Mouse (Mus musculus): ENCODE data around the gene Odf3l1.
"Not testable (repeated sequence)": the region's sequence is repeated elsewhere in the genome, so short reads cannot be mapped to it uniquely, and the experiment has no call there.

The Odf3l1 gene

GRCm38 (mm10) chr9:56864216-56864729 lies at the start of gene Odf3l1:
Gene Odf3l1 (minus strand): TSS chr9:56864679.
- in situ Hi-C loops (cut with MboI, MseI), result no loop called here

- in situ Hi-C loops (cut with MboI, MseI), result no loop called here
Measured at GRCm38 (mm10) chr9:56913991-56914390, 49.5 kb upstream of the Odf3l1 start.

DNA sequence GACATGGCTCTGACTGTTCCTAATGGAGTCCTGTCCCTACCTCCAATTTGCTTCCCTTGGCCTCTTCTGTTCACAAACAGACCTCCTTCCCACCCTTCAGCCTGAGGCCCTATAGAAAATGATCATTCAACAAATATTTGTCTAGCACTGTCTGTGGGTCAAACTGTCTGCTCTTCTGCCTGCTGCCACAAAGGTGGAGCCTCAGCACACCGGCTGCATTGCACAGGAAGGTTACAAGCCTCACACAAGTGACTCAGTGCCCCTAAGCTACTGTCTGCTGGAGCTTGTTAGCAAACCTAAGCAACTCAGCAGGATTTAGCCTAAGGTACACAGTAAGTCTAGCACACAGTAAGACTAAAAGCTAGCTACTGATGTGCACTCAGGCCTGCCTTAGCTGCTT lies 46.5 kb upstream of the Odf3l1 start:
- in situ Hi-C loops (cut with MboI, MseI), result no loop called here

GRCm38 (mm10) chr9:56909991-56910390 lies 45.5 kb upstream of the Odf3l1 start:
- in situ Hi-C loops (cut with MboI, MseI), result not testable (repeated sequence)

GRCm38 (mm10) chr9:56907549-56907948 lies 43.1 kb upstream of the Odf3l1 start:
- in situ Hi-C loops (cut with MboI, MseI), result no loop called here

DNA sequence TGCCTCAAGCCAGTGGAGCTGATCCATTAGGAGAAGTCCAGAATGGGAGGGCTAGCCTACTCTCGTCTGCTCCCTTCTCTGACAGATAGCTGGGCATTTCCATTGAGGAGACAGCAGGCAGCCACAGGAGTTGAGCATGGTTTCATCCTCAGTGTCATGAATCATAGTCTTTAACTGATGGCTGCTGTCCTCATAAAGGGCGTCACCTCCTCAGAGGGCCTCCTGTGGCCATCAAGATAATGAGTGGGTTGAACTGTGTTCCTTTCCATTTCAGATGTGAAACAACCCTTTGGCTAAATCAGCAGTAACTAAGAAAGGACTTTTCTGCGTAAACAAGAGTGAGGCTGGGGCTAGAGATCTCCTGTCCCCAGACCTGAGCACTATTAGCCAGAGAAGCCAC lies 39.2 kb upstream of the Odf3l1 start:
- in situ Hi-C loops (cut with MboI, MseI), result no loop called here

DNA sequence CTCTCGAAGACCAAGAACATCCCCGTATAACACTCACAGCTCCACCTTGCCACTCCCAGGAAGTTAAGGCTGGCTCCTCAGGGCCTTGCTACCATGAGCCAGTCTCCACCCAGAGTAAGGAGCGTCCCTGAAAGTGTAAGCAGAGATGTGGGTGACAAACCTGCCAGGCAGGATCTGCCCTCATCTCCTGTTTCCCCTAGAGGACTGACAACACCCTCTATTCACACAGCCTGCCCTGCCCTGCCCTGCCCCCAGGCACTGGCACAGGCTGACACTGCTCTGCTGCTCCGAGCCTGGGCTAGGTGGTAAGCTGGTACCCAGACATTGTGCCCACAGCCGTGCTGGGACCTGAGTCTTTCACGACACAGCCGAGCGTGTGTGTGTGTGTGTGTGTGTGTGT lies 36.7 kb upstream of the Odf3l1 start:
- in situ Hi-C loops (cut with MboI, MseI), result no loop called here

DNA sequence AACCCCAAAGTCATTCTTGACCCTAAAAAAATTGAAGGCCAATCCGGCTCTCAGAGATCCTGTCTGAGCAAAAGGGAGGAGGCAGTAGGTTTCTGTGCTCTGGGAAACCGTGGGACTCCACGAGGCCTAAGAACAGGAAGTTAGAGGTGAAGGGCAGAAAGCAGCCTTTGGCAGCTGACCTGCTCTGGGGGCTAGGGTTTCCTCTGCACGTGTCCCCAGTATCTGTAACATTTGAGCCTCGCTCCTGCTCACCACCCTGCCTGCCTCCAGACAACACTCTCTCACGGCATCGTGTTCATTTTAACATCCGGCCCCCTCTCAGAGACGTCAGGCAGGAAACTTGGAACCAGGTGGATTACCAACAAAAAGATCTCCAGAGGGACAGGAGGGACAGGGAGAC lies 36.1 kb upstream of the Odf3l1 start:
- in situ Hi-C loops (cut with MboI, MseI), result no loop called here

DNA sequence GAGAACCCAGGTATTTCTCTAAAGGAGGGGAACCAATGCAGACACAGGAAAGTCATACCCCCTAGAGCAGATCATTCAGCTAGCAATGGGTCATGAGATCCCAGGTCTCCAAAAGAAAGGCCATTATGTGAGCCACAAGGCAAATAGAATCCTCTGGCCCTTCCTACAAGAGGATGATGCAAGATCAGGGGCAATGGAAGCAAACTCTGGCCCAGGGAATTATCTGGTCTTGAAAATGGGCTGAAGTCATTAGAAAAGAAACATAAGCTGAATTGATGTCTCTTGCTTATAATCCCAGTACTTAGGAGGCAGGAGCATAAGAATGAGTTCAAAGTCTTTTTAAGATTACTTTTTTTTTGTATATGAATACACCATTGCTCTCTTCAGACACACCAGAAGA lies 35.6 kb upstream of the Odf3l1 start:
- in situ Hi-C loops (cut with MboI, MseI), result no loop called here

- in situ Hi-C loops (cut with MboI, MseI), result no loop called here
Measured at GRCm38 (mm10) chr9:56899409-56899808, 34.9 kb upstream of the Odf3l1 start.

DNA sequence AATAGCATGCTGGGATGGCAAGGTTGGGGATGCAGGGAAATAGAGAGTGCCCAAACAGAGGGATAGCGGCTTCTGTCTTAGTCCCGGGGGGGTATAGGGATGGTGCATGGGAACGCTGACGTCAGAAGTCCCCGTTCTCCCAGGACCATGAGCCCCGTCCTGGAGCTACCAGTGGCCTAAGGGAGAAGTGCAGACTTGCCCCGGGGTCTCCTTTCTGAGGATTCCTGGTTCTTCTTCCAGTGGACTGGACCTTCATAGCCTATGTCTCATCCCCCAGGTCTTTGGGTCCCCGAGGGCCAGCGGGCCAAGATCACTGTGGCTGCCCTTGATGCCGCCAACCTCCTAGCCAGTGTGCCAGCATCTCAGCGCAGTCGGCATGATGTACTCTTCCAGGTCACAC lies 32.3 kb upstream of the Odf3l1 start:
- in situ Hi-C loops (cut with MboI, MseI), result no loop called here

- in situ Hi-C loops (cut with MboI, MseI), result no loop called here
Measured at GRCm38 (mm10) chr9:56894006-56894405, 29.5 kb upstream of the Odf3l1 start.

GRCm38 (mm10) chr9:56893313-56893712 lies 28.8 kb upstream of the Odf3l1 start:
- in situ Hi-C loops (cut with MboI, MseI), result no loop called here

- in situ Hi-C loops (cut with MboI, MseI), result no loop called here
Measured at GRCm38 (mm10) chr9:56892111-56892510, 27.6 kb upstream of the Odf3l1 start.

- in situ Hi-C loops (cut with MboI, MseI), result no loop called here
Measured at GRCm38 (mm10) chr9:56891517-56892011, 27.1 kb upstream of the Odf3l1 start.

- in situ Hi-C loops (cut with MboI, MseI), result no loop called here
Measured at GRCm38 (mm10) chr9:56890522-56891250, 26.2 kb upstream of the Odf3l1 start.

- in situ Hi-C loops (cut with MboI, MseI), result no loop called here
Measured at GRCm38 (mm10) chr9:56889817-56890216, 25.3 kb upstream of the Odf3l1 start.

- in situ Hi-C loops (cut with MboI, MseI), result no loop called here
Measured at GRCm38 (mm10) chr9:56887581-56887980, 23.1 kb upstream of the Odf3l1 start.

DNA sequence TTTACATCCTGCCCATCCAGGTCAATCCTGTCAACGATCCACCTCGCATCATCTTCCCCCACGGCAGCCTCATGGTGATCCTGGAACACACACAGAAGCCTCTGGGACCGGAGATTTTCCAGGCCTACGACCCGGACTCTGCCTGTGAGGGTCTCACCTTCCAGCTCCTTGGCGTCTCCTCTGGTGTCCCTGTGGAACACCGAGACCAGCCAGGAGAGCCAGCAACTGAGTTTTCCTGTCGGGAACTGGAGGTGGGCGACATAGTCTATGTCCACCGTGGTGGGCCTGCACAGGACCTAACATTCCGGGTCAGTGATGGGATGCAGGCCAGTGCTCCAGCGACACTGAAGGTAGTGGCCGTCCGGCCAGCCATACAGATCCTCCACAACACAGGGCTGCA lies 22.1 kb upstream of the Odf3l1 start:
- in situ Hi-C loops (cut with MboI, MseI), result no loop called here

DNA sequence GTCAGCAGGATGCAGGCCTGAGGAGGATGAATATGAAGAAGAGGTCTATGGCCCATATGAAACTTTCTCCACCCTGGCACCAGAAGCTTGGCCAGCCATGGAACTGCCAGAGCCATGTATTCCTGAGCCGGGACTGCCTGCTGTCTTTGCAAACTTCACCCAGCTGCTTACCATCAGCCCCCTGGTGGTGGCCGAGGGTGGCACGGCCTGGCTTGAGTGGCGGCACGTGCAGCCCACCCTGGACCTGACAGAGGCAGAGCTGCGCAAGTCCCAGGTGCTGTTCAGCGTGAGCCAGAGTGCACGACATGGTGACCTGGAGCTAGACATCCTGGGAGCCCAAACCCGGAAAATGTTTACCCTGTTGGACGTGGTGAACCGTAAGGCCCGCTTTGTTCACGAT lies 21.6 kb upstream of the Odf3l1 start:
- in situ Hi-C loops (cut with MboI, MseI), result no loop called here

- in situ Hi-C loops (cut with MboI, MseI), result no loop called here
Measured at GRCm38 (mm10) chr9:56884328-56884727, 19.8 kb upstream of the Odf3l1 start.

GRCm38 (mm10) chr9:56883470-56883869 lies 19.0 kb upstream of the Odf3l1 start:
- in situ Hi-C loops (cut with MboI, MseI), result no loop called here

GRCm38 (mm10) chr9:56882818-56883217 lies 18.3 kb upstream of the Odf3l1 start:
- in situ Hi-C loops (cut with MboI, MseI), result no loop called here

GRCm38 (mm10) chr9:56882283-56882682 lies 17.8 kb upstream of the Odf3l1 start:
- in situ Hi-C loops (cut with MboI, MseI), result no loop called here

Data from T-helper 2 cell (primary cell).